Mouse (Mus musculus) liver, postnatal 0 days (tissue): ENCODE data around the gene Cfl2.

Source experiments
- CTCF ChIP-seq: sonication (generic); IDR thresholded peaks from 2 replicates; pipeline ENCODE4 v1.5.1; 2016; ENCODE audit warnings: antibody characterized with exemption, low read depth
- EP300 ChIP-seq: IDR thresholded peaks from 2 replicates; pipeline ENCODE4 v1.6.1; 2016; ENCODE audit warnings: antibody characterized with exemption, low read depth, mild to moderate bottlenecking

DNA sequence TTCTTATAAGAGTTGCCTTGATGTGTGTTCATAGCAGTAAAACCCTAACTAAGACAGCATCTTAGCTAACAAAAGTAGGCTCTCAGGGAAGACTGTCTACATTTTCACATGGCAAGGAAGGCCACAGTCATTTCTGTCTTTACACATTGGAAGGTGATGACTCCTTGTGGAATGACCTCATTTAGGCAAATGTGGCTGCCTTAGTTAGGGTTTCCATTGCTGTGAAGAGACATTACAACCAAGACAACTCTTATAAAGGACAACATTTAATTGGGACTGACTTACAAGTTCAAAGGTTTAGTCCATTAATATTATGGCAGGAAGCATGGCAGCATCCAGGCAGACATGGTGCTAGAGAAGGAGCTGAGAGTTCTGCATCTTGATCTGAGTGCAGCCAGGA is 23.7 kb downstream of the Cfl2 start:
- no peak for TF ChIP-seq CTCF
- no peak for TF ChIP-seq EP300
